Mouse (Mus musculus): ENCODE results near the gene Atp6v0e. TPM values are rescaled to one million over a fixed set of nuclear protein-coding genes. Genes with fewer than 3 reads are reported as not detected.
A peak's percentile ranks its signal among the peaks of the same experiment; 100 is the strongest.

The Atp6v0e gene
- total and polyA plus RNA-seq, 3 experiments: 190 to 422 (median 226) TPM

GRCm38 (mm10) chr17:26671268-26671667, 8.2 kb downstream of the Atp6v0e start:
- TF ChIP-seq MEF2A (IDR thresholded peaks at IDR 0.05; ENCODE audit: borderline replicate concordance, low read depth, low read length) (no peak), NELFE (IDR thresholded peaks at IDR 0.05; ENCODE audit: low read depth, low read length) (no peak), IRF4 (IDR thresholded peaks at IDR 0.05; ENCODE audit: low read depth, low read length) (no peak), POLR2A (IDR thresholded peaks at IDR 0.05; ENCODE audit: low read depth, low read length) (no peak), TCF12 (IDR thresholded peaks at IDR 0.05; ENCODE audit: low read depth, low read length) (no peak), JUN (IDR thresholded peaks at IDR 0.05; ENCODE audit: insufficient read depth, low read depth, low read length) (no peak), MAFK (IDR thresholded peaks at IDR 0.05; ENCODE audit: insufficient replicate concordance, low read length) (no peak), MXI1 (IDR thresholded peaks at IDR 0.05; ENCODE audit: low read depth, low read length) (no peak), EP300 (IDR thresholded peaks at IDR 0.05; ENCODE audit: low read length) (no peak), SMC3 (IDR thresholded peaks at IDR 0.05; ENCODE audit: low read depth, low read length) (no peak), ZNF384 (IDR thresholded peaks at IDR 0.05; ENCODE audit: low read depth, low read length) (no peak)
- H3K4me2 ChIP-seq (ENCODE audit: insufficient read depth, low read depth, poor library complexity, severe bottlenecking): no peak overlapping the region
- H3K27ac ChIP-seq (ENCODE audit: insufficient read depth, low read depth): no peak overlapping the region
- H3K4me3 ChIP-seq (replicated peaks in 1 of 3; ENCODE audit: low read depth in 2 of 3, low read length in 2 of 3, poor library complexity in 1 of 3): no peak overlapping the region
- no peaks in the 10 kb centered on the region for H3K27me3 ChIP-seq (replicated peaks)
- H3K9ac ChIP-seq (ENCODE audit: insufficient read depth, low read depth): no peak overlapping the region
- H3K36me3 ChIP-seq (replicated peaks in 1 of 2; ENCODE audit: control insufficient read depth in 1 of 2, insufficient read depth in 1 of 2, low read length in 1 of 2): peaks cover 0 to 10% of the 10 kb centered on the region in 2 experiments
- dilution Hi-C loops (cut with MboI; ENCODE audit: extremely low pct_ligation_motif_present, extremely low pct_unique_long_range_greater_than_20kb, low sequenced_read_pairs): no loop called here
- in situ Hi-C loops (cut with MboI; ENCODE audit: low pct_ligation_motif_present, low pct_unique_long_range_greater_than_20kb, low sequenced_read_pairs): no loop called here
- peaks cover 5% of the 10 kb centered on the region for H3K9me3 ChIP-seq (replicated peaks; ENCODE audit: low read length)
- DNase-seq (ENCODE audit: extremely low read depth): no peak
- peaks cover 0 to 4% of the 10 kb centered on the region in 2 experiments; a peak in 2 of 4 replicates for H3K4me1 ChIP-seq (ENCODE audit: control insufficient read depth in 1 of 2, insufficient read depth in 2 of 2)
- no peaks in the 10 kb centered on the region for H3K79me2 ChIP-seq (replicated peaks; ENCODE audit: control insufficient read depth, extremely low read depth, insufficient read depth, poor library complexity, severe bottlenecking)

GRCm38 (mm10) chr17:26675845-26676244, 12.8 kb downstream of the Atp6v0e start:
- H3K9me3 ChIP-seq (replicated peaks; ENCODE audit: low read length): peaks cover 5% of the 10 kb centered on the region
- DNase-seq (ENCODE audit: extremely low read depth): no peak
- H3K9ac ChIP-seq (ENCODE audit: insufficient read depth, low read depth): no peak overlapping the region; the same call in 1 of the 2 replicates
- peaks cover 5 to 24% of the 10 kb centered on the region in 2 experiments; a peak in 3 of 4 replicates for H3K4me1 ChIP-seq (ENCODE audit: control insufficient read depth in 1 of 2, insufficient read depth in 2 of 2)
- H3K4me2 ChIP-seq (ENCODE audit: insufficient read depth, low read depth, poor library complexity, severe bottlenecking): peak overlapping the region; percentile 27
- H3K4me3 ChIP-seq (replicated peaks in 1 of 3; ENCODE audit: low read depth in 2 of 3, low read length in 2 of 3, poor library complexity in 1 of 3): peak overlapping the region in 2 of 3 experiments; percentile 17 to 93
- H3K27me3 ChIP-seq (replicated peaks): no peaks in the 10 kb centered on the region
- dilution Hi-C loops (cut with MboI; ENCODE audit: extremely low pct_ligation_motif_present, extremely low pct_unique_long_range_greater_than_20kb, low sequenced_read_pairs) (no loop called here), in situ Hi-C loops (cut with MboI; ENCODE audit: low pct_ligation_motif_present, low pct_unique_long_range_greater_than_20kb, low sequenced_read_pairs) (no loop called here)
- H3K36me3 ChIP-seq (replicated peaks in 1 of 2; ENCODE audit: control insufficient read depth in 1 of 2, insufficient read depth in 1 of 2, low read length in 1 of 2): peaks cover 8 to 21% of the 10 kb centered on the region in 2 experiments
- peaks cover 34% of the 10 kb centered on the region for H3K79me2 ChIP-seq (replicated peaks; ENCODE audit: control insufficient read depth, extremely low read depth, insufficient read depth, poor library complexity, severe bottlenecking)
- H3K27ac ChIP-seq (ENCODE audit: insufficient read depth, low read depth): no peak overlapping the region
- TF ChIP-seq ZKSCAN1 (IDR thresholded peaks at IDR 0.05; ENCODE audit: borderline replicate concordance, low read depth, low read length) (no peak), NELFE (IDR thresholded peaks at IDR 0.05; ENCODE audit: low read depth, low read length) (no peak), MAX (IDR thresholded peaks at IDR 0.05; ENCODE audit: low read length) (no peak), IRF4 (IDR thresholded peaks at IDR 0.05; ENCODE audit: low read depth, low read length) (no peak), ZMIZ1 (IDR thresholded peaks at IDR 0.05; ENCODE audit: low read depth, low read length) (no peak), PAX5 (IDR thresholded peaks at IDR 0.05; ENCODE audit: low read length) (no peak), HCFC1 (IDR thresholded peaks at IDR 0.05; ENCODE audit: low read depth, low read length) (no peak), GABPA (IDR thresholded peaks at IDR 0.05; ENCODE audit: insufficient replicate concordance, low read depth, low read length) (no peak), MAZ (IDR thresholded peaks at IDR 0.05; ENCODE audit: low read depth, low read length) (no peak), SIN3A (IDR thresholded peaks at IDR 0.05; ENCODE audit: low read length) (no peak), CHD2 (IDR thresholded peaks at IDR 0.05; ENCODE audit: low read length) (no peak), E2F4 (IDR thresholded peaks at IDR 0.05; ENCODE audit: insufficient replicate concordance, low read depth, low read length) (no peak), ZC3H11A (IDR thresholded peaks at IDR 0.05; ENCODE audit: low read depth, low read length) (no peak), SMC3 (IDR thresholded peaks at IDR 0.05; ENCODE audit: low read depth, low read length) (no peak), MAFK (IDR thresholded peaks at IDR 0.05; ENCODE audit: insufficient replicate concordance, low read length) (no peak), MXI1 (IDR thresholded peaks at IDR 0.05; ENCODE audit: low read depth, low read length) (no peak), EP300 (IDR thresholded peaks at IDR 0.05; ENCODE audit: low read length) (no peak), JUND (conservative IDR thresholded peaks at IDR 0.05; ENCODE audit: low read depth, low read length) (no peak), MEF2A (IDR thresholded peaks at IDR 0.05; ENCODE audit: borderline replicate concordance, low read depth, low read length) (no peak), CHD1 (IDR thresholded peaks at IDR 0.05; ENCODE audit: low read depth, low read length) (no peak)
